Mouse (Mus musculus) E14TG2a.4 (cell line): ENCODE measurements around the gene Pde4a.

Experiments
- CTCF ChIP-seq: conservative IDR thresholded peaks from 2 replicates; pipeline ENCODE4 v1.5.1; 2014; ENCODE audit warnings: low read length
- NANOG ChIP-seq: IDR thresholded peaks from 2 replicates; pipeline ENCODE4 v1.6.1; 2014; ENCODE audit warnings: borderline replicate concordance, low read length, mixed read lengths

- TF ChIP-seq CTCF (no peak), NANOG (no peak)
Measured at GRCm38 (mm10) chr9:21194787-21195493, 29.4 kb downstream of the Pde4a start.
